Mouse (Mus musculus) gastrocnemius, postnatal 4 days (tissue): ENCODE measurements around the gene Gm10330. TPM values are rescaled to one million over a fixed set of nuclear protein-coding genes. Genes with fewer than 3 reads are reported as not detected.
"Not testable (repeated sequence)": the region's sequence is repeated elsewhere in the genome, so short reads cannot be mapped to it uniquely, and the experiment has no call there.

Source experiments
- DNase-seq, 2 experiments: peaks; one replicate each; pipeline ENCODE4 v3.0.0; 2021 to 2022; ENCODE audit warnings: low spot score in 2 of 2, mixed read lengths in 2 of 2
- long read RNA-seq, 2 experiments: library from polyadenylated mRNA; stranded (forward); transcript quantifications; one replicate each; pipeline ENCODE4 v2.0.0; 2021
- total RNA-seq, 2 experiments: library from RNA; stranded (reverse); gene quantifications; 2 replicates each; pipeline ENCODE4 v1.2.3; 2021

Gene Gm10330
- total RNA-seq: under 1 TPM; 0.26 to 0.39 TPM
- long read RNA-seq, experiment 1: 0 reads
- long read RNA-seq, experiment 2: 0 reads

DNA sequence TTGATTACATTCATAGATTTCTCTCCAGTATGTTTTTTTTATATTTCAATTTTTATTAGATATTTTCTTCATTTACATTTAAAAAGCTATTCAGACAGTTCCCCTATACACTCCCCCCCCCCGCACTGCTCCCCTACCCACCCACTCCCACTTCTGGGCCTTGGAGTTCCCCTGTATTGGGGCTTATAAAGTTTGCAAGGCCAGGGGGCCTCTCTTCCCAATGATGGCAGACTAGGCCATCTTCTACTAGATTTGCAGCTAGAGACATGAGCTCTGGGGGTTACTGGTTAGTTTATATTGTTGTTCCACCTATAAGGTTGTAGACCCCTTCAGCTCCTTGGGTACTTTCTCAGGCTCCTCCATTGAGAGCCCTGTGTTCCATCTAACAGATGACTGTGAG is at the start of gene Gm10330:
Gene Gm10330 (minus strand): TSS at position 101 of the 400 bp plus-strand sequence.
- not testable (repeated sequence) for DNase-seq

DNA sequence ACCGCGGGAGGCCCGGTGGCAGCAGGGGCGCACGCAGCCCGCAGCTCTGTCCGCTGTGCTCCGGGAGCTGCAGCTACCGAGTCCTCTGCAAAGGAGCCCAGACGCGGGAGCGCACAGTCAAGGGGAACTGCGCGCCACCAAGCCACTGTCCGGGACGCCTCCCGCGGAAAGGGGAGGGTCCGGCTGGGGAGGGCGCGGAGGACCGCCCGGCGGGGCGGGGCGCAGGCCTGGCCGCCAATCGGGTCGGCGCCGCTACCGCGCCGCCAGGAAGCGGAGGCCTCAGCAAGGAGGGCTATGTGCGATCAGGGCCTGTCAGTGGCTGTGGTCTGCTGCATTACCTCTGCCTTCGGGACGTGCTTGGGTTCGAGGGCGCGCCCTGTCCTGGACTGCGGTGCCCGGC is 20.7 kb upstream of the Gm10330 start:
- not testable (repeated sequence) for DNase-seq

DNA sequence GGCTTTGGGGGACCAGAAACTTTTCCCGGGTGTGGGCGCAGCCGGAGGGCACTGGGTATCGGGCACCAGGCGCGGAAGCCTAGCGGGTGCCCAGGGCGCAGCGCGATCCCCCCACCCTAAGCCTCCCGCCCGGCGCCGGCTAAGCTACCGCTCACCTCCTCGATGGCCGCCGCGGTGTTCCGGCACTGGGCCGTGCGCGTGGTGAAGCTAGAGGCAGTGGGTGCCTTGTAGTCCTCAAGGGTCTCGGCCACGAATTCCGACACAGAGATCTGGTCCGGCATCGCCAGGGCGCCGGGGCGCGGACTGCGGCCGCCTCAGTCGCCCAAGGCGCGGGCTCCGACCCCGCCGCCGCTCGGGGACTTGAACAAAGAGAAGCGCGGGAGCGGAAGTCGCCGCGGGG is 20.3 kb upstream of the Gm10330 start:
- DNase-seq: peak in 1 of 2 experiments; percentile 8
